Mouse (Mus musculus): ENCODE data around the gene Gtf3c5. TPM values are rescaled to one million over a fixed set of nuclear protein-coding genes. Genes with fewer than 3 reads are reported as not detected.

Gtf3c5 gene
- polyA plus RNA-seq, 1 experiment from 2014 or later = 30.5 TPM

- Histone ChIP-seq H3K9ac (replicated peaks; ENCODE audit: low read depth, low read length) (no peak overlapping the region), H3K27me3 (ENCODE audit: control insufficient read depth, insufficient read depth, low read length) (no peaks in the 10 kb centered on the region), H3K9me3 (ENCODE audit: control insufficient read depth, low read depth, low read length) (no peaks in the 10 kb centered on the region), H3K36me3 (ENCODE audit: control insufficient read depth, insufficient read depth, low read length) (peaks cover 62% of the 10 kb centered on the region), H3K4me3 (ENCODE audit: low read depth, low read length) (no peak overlapping the region), H3K4me2 (replicated peaks; ENCODE audit: low read depth, low read length) (no peak overlapping the region), H3K27ac (ENCODE audit: low read length) (no peak overlapping the region), H3K4me1 (ENCODE audit: control insufficient read depth, insufficient read depth, low read length) (peaks cover 3% of the 10 kb centered on the region; the same call in 1 of the 2 replicates)
- 85% methylated on average over 3 of the region's 3 CpGs for WGBS
- no peak for ATAC-seq (ENCODE audit: insufficient number of reproducible peaks, insufficient read depth, low FRiP score, low read depth)
These were observed 6.7 kb downstream of the Gtf3c5 start for GRCm38 (mm10) chr2:28576815-28577214.

- H3K27ac ChIP-seq (ENCODE audit: low read length) = no peak overlapping the region
- no peak overlapping the region for H3K9ac ChIP-seq (replicated peaks; ENCODE audit: low read depth, low read length)
- no peaks in the 10 kb centered on the region for H3K4me1 ChIP-seq (ENCODE audit: control insufficient read depth, insufficient read depth, low read length)
- no peaks in the 10 kb centered on the region for H3K9me3 ChIP-seq (ENCODE audit: control insufficient read depth, low read depth, low read length)
- peaks cover 70% of the 10 kb centered on the region for H3K36me3 ChIP-seq (ENCODE audit: control insufficient read depth, insufficient read depth, low read length)
- ATAC-seq (ENCODE audit: insufficient number of reproducible peaks, insufficient read depth, low FRiP score, low read depth) = no peak
- H3K4me3 ChIP-seq (ENCODE audit: low read depth, low read length) = no peak overlapping the region
- H3K27me3 ChIP-seq (ENCODE audit: control insufficient read depth, insufficient read depth, low read length) = no peaks in the 10 kb centered on the region
- no peak overlapping the region for H3K4me2 ChIP-seq (replicated peaks; ENCODE audit: low read depth, low read length)
- 86% methylated on average over 4 of the region's 4 CpGs for WGBS
These were observed 8.2 kb downstream of the Gtf3c5 start for GRCm38 (mm10) chr2:28575341-28575740.

- Histone ChIP-seq H3K36me3 (ENCODE audit: control insufficient read depth, insufficient read depth, low read length) (peaks cover 50% of the 10 kb centered on the region), H3K9ac (replicated peaks; ENCODE audit: low read depth, low read length) (no peak overlapping the region), H3K4me1 (ENCODE audit: control insufficient read depth, insufficient read depth, low read length) (no peaks in the 10 kb centered on the region), H3K27ac (ENCODE audit: low read length) (no peak overlapping the region), H3K4me2 (replicated peaks; ENCODE audit: low read depth, low read length) (no peak overlapping the region), H3K27me3 (ENCODE audit: control insufficient read depth, insufficient read depth, low read length) (no peaks in the 10 kb centered on the region), H3K4me3 (ENCODE audit: low read depth, low read length) (no peak overlapping the region), H3K9me3 (ENCODE audit: control insufficient read depth, low read depth, low read length) (no peaks in the 10 kb centered on the region)
- ATAC-seq (ENCODE audit: insufficient number of reproducible peaks, insufficient read depth, low FRiP score, low read depth) = no peak
- 83% methylated on average over 3 of the region's 3 CpGs for WGBS
These were observed 13.6 kb downstream of the Gtf3c5 start for GRCm38 (mm10) chr2:28569903-28570302.

- Histone ChIP-seq H3K27ac (ENCODE audit: low read length) (no peak overlapping the region), H3K27me3 (ENCODE audit: control insufficient read depth, insufficient read depth, low read length) (no peaks in the 10 kb centered on the region), H3K36me3 (ENCODE audit: control insufficient read depth, insufficient read depth, low read length) (peaks cover 30% of the 10 kb centered on the region), H3K4me2 (replicated peaks; ENCODE audit: low read depth, low read length) (no peak overlapping the region), H3K4me3 (ENCODE audit: low read depth, low read length) (no peak overlapping the region), H3K9ac (replicated peaks; ENCODE audit: low read depth, low read length) (no peak overlapping the region), H3K4me1 (ENCODE audit: control insufficient read depth, insufficient read depth, low read length) (no peaks in the 10 kb centered on the region), H3K9me3 (ENCODE audit: control insufficient read depth, low read depth, low read length) (no peaks in the 10 kb centered on the region)
- ATAC-seq (ENCODE audit: insufficient number of reproducible peaks, insufficient read depth, low FRiP score, low read depth) = no peak
- 78% methylated on average over 5 of the region's 5 CpGs for WGBS
These were observed 17.0 kb downstream of the Gtf3c5 start for GRCm38 (mm10) chr2:28566545-28566944.

GRCm38 (mm10) chr2:28564380-28564779, 19.2 kb downstream of the Gtf3c5 start:
- 95% methylated on average over 4 of the region's 4 CpGs for WGBS
- no peak overlapping the region for H3K9ac ChIP-seq (replicated peaks; ENCODE audit: low read depth, low read length)
- no peak overlapping the region for H3K4me3 ChIP-seq (ENCODE audit: low read depth, low read length)
- no peaks in the 10 kb centered on the region for H3K9me3 ChIP-seq (ENCODE audit: control insufficient read depth, low read depth, low read length)
- H3K4me2 ChIP-seq (replicated peaks; ENCODE audit: low read depth, low read length) = no peak overlapping the region
- H3K27ac ChIP-seq (ENCODE audit: low read length) = no peak overlapping the region
- no peaks in the 10 kb centered on the region for H3K27me3 ChIP-seq (ENCODE audit: control insufficient read depth, insufficient read depth, low read length)
- H3K4me1 ChIP-seq (ENCODE audit: control insufficient read depth, insufficient read depth, low read length) = no peaks in the 10 kb centered on the region
- peaks cover 18% of the 10 kb centered on the region; the same call in 1 of the 2 replicates for H3K36me3 ChIP-seq (ENCODE audit: control insufficient read depth, insufficient read depth, low read length)
- ATAC-seq (ENCODE audit: insufficient number of reproducible peaks, insufficient read depth, low FRiP score, low read depth) = no peak

DNA sequence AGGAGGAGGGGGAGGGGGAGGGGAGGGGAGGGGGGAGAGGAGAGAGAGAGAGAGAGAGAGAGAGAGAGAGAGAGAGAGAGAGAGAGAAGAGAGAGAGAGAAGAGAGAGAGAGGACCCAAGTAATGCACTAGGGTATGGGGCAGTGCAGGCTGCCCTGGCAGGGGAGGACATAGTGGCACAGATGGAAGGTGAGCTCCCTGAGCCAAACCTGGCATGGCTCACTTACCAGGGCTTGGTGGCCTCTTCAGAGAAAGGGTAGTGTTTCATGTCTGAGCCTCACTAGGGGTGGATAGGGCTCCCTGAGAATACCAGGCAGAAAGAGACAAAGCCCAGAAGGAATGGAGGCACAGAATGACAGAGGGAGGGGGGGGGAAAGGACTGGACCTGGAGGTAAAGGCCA, 19.7 kb downstream of the Gtf3c5 start:
- H3K27ac ChIP-seq (ENCODE audit: low read length) = no peak overlapping the region
- no peak overlapping the region for H3K4me2 ChIP-seq (replicated peaks; ENCODE audit: low read depth, low read length)
- H3K27me3 ChIP-seq (ENCODE audit: control insufficient read depth, insufficient read depth, low read length) = no peaks in the 10 kb centered on the region
- no peak overlapping the region for H3K9ac ChIP-seq (replicated peaks; ENCODE audit: low read depth, low read length)
- no peaks in the 10 kb centered on the region for H3K9me3 ChIP-seq (ENCODE audit: control insufficient read depth, low read depth, low read length)
- no peak overlapping the region for H3K4me3 ChIP-seq (ENCODE audit: low read depth, low read length)
- ATAC-seq (ENCODE audit: insufficient number of reproducible peaks, insufficient read depth, low FRiP score, low read depth) = no peak
- no peaks in the 10 kb centered on the region for H3K4me1 ChIP-seq (ENCODE audit: control insufficient read depth, insufficient read depth, low read length)
- H3K36me3 ChIP-seq (ENCODE audit: control insufficient read depth, insufficient read depth, low read length) = peaks cover 18% of the 10 kb centered on the region; the same call in 1 of the 2 replicates

GRCm38 (mm10) chr2:28563303-28563702, 20.2 kb downstream of the Gtf3c5 start, which contains the start of gene Cel:
Gene Cel, minus strand, starts transcription at chr2:28563403.
- no peaks in the 10 kb centered on the region for H3K4me1 ChIP-seq (ENCODE audit: control insufficient read depth, insufficient read depth, low read length)
- H3K9ac ChIP-seq (replicated peaks; ENCODE audit: low read depth, low read length) = no peak within 1 kb of the TSS
- no peak within 1 kb of the TSS for H3K4me3 ChIP-seq (ENCODE audit: low read depth, low read length)
- H3K9me3 ChIP-seq (ENCODE audit: control insufficient read depth, low read depth, low read length) = no peaks in the 10 kb centered on the region
- H3K36me3 ChIP-seq (ENCODE audit: control insufficient read depth, insufficient read depth, low read length) = peaks cover 12% of the 10 kb centered on the region; the same call in 1 of the 2 replicates
- WGBS = 57% methylated on average over 6 of the region's 6 CpGs
- H3K4me2 ChIP-seq (replicated peaks; ENCODE audit: low read depth, low read length) = no peak within 1 kb of the TSS
- no peak within 1 kb of the TSS for H3K27ac ChIP-seq (ENCODE audit: low read length)
- no peaks in the 10 kb centered on the region for H3K27me3 ChIP-seq (ENCODE audit: control insufficient read depth, insufficient read depth, low read length)
- ATAC-seq (ENCODE audit: insufficient number of reproducible peaks, insufficient read depth, low FRiP score, low read depth) = no peak

- peaks cover 6% of the 10 kb centered on the region; the same call in 1 of the 2 replicates for H3K36me3 ChIP-seq (ENCODE audit: control insufficient read depth, insufficient read depth, low read length)
- no peak overlapping the region for H3K27ac ChIP-seq (ENCODE audit: low read length)
- no peaks in the 10 kb centered on the region for H3K4me1 ChIP-seq (ENCODE audit: control insufficient read depth, insufficient read depth, low read length)
- 88% methylated on average over 5 of the region's 5 CpGs for WGBS
- H3K27me3 ChIP-seq (ENCODE audit: control insufficient read depth, insufficient read depth, low read length) = no peaks in the 10 kb centered on the region
- ATAC-seq (ENCODE audit: insufficient number of reproducible peaks, insufficient read depth, low FRiP score, low read depth) = no peak
- no peak overlapping the region for H3K4me2 ChIP-seq (replicated peaks; ENCODE audit: low read depth, low read length)
- no peak overlapping the region for H3K4me3 ChIP-seq (ENCODE audit: low read depth, low read length)
- H3K9me3 ChIP-seq (ENCODE audit: control insufficient read depth, low read depth, low read length) = no peaks in the 10 kb centered on the region
- H3K9ac ChIP-seq (replicated peaks; ENCODE audit: low read depth, low read length) = no peak overlapping the region
These were observed 26.1 kb downstream of the Gtf3c5 start for GRCm38 (mm10) chr2:28557452-28557851.

GRCm38 (mm10) chr2:28552301-28552700, 31.2 kb downstream of the Gtf3c5 start:
- no peak overlapping the region for H3K9ac ChIP-seq (replicated peaks; ENCODE audit: low read depth, low read length)
- 89% methylated on average over 5 of the region's 5 CpGs for WGBS
- H3K9me3 ChIP-seq (ENCODE audit: control insufficient read depth, low read depth, low read length) = no peaks in the 10 kb centered on the region
- no peaks in the 10 kb centered on the region for H3K27me3 ChIP-seq (ENCODE audit: control insufficient read depth, insufficient read depth, low read length)
- H3K4me2 ChIP-seq (replicated peaks; ENCODE audit: low read depth, low read length) = no peak overlapping the region
- no peak overlapping the region for H3K27ac ChIP-seq (ENCODE audit: low read length)
- ATAC-seq (ENCODE audit: insufficient number of reproducible peaks, insufficient read depth, low FRiP score, low read depth) = no peak
- peaks cover 49% of the 10 kb centered on the region for H3K36me3 ChIP-seq (ENCODE audit: control insufficient read depth, insufficient read depth, low read length)
- no peak overlapping the region for H3K4me3 ChIP-seq (ENCODE audit: low read depth, low read length)
- H3K4me1 ChIP-seq (ENCODE audit: control insufficient read depth, insufficient read depth, low read length) = no peaks in the 10 kb centered on the region

Measured in stomach, embryonic 14.5 days (tissue).